Mouse (Mus musculus): ENCODE measurements around the gene Pla2g2c. TPM values are rescaled to one million over a fixed set of nuclear protein-coding genes. Genes with fewer than 3 reads are reported as not detected.

Pla2g2c gene
- polyA plus RNA-seq, 1 experiment = not detected

DNA sequence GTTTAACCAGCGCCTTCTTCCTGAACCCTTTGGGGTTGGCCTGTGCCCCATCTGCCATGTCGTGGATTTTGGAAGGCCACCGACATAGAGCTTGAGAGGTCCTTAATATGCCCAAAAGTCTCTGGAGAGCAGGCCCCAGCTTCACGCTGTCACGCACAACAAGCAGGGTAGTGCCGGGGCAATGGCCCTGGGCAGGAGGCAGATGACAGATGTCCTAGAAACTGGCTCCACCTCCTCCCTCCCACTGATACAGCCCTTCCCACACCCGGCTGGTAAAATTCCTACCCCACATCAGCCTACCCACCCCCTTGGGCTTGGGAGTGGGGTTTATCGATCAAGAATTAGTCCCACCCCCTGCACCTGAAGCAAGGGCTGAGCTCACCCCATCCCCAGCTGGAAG lies 32.8 kb downstream of the Pla2g2c start, which contains the start of gene Pla2g2f:
Gene Pla2g2f, minus strand, starts transcription at position 211 of the 400 bp plus-strand sequence.
- WGBS = 82% methylated on average over 8 of the region's 8 CpGs
- Histone ChIP-seq H3K27ac (ENCODE audit: control insufficient read depth, insufficient read depth, low read depth, low read length, poor library complexity) (no peak within 1 kb of the TSS), H3K4me1 (ENCODE audit: control insufficient read depth, insufficient read depth, low read length) (no peaks in the 10 kb centered on the region), H3K4me3 (replicated peaks; ENCODE audit: control insufficient read depth, low read depth, low read length) (no peak within 1 kb of the TSS)
- TF ChIP-seq CTCF (IDR thresholded peaks at IDR 0.05; ENCODE audit: control insufficient read depth, insufficient read depth, low read length) (no peak), POLR2A (IDR thresholded peaks at IDR 0.05; ENCODE audit: borderline replicate concordance, control insufficient read depth, low read depth, low read length) (no peak)

DNA sequence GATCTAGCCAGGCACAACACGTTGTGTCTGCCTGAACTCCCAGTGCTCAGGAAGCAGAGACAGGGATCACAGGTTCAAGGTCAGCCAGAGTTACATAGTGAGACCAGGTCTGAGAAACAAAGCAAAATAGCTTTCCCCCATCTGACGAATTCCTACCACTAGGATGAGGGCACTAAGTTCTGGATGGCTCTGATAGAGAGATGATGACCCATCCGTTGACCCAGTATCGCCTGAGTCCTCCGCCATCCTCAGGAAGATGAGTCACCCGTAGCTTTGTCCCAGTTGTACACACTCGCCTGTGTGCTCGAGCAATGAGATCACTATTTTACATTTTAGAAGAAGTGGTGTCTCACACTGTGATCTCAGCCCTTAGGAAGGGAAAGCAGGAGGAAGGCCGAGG lies 37.7 kb downstream of the Pla2g2c start:
- H3K4me3 ChIP-seq (replicated peaks; ENCODE audit: control insufficient read depth, low read depth, low read length) = no peak overlapping the region
- WGBS = 57% methylated on average over 9 of the region's 9 CpGs
- TF ChIP-seq CTCF (IDR thresholded peaks at IDR 0.05; ENCODE audit: control insufficient read depth, insufficient read depth, low read length) (no peak), POLR2A (IDR thresholded peaks at IDR 0.05; ENCODE audit: borderline replicate concordance, control insufficient read depth, low read depth, low read length) (no peak)
- no peak overlapping the region for H3K27ac ChIP-seq (ENCODE audit: control insufficient read depth, insufficient read depth, low read depth, low read length, poor library complexity)
- no peaks in the 10 kb centered on the region for H3K4me1 ChIP-seq (ENCODE audit: control insufficient read depth, insufficient read depth, low read length)

DNA sequence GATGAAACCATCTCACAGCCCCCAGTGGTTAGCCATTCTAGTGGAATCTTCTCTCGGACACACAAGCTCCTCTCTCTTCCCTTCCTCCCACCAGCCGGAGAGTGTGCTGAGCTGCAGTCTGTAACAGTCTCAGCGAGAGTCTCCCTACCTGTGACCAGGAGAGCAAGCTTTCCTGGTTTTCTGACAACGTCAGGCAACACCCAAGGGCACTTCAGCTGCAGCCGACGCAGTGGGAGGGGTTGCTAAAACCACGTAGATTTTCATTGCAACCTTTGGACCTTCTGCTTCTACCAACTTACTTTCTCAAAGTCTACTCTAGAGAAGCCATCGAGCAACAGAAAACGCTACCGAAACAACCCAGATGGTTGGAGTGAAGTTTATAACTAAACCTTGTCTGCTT lies 47.4 kb downstream of the Pla2g2c start:
- TF ChIP-seq CTCF (IDR thresholded peaks at IDR 0.05; ENCODE audit: control insufficient read depth, insufficient read depth, low read length) (no peak), POLR2A (IDR thresholded peaks at IDR 0.05; ENCODE audit: borderline replicate concordance, control insufficient read depth, low read depth, low read length) (no peak)
- 83% methylated on average over 10 of the region's 10 CpGs for WGBS
- Histone ChIP-seq H3K4me3 (replicated peaks; ENCODE audit: control insufficient read depth, low read depth, low read length) (no peak overlapping the region), H3K4me1 (ENCODE audit: control insufficient read depth, insufficient read depth, low read length) (no peaks in the 10 kb centered on the region), H3K27ac (ENCODE audit: control insufficient read depth, insufficient read depth, low read depth, low read length, poor library complexity) (no peak overlapping the region)

DNA sequence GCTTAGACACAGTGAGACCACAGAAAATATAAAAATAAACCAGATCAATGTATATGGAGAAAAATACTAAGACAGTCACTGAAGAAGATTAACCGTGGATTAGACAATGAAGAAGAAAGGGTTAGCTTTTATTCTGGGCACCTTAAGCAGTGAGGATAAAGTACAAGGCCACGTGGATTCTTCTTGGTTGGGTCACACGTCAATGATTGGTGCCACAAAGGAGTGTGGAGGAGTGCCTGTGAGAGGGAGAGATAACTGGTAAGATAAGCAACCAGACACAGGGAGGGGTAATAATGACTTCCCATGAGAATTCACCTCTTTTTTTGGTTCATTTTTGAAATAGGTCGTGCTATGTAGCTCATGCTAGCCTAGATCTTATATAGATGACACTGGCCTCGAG lies 47.8 kb downstream of the Pla2g2c start:
- TF ChIP-seq CTCF (IDR thresholded peaks at IDR 0.05; ENCODE audit: control insufficient read depth, insufficient read depth, low read length) (no peak), POLR2A (IDR thresholded peaks at IDR 0.05; ENCODE audit: borderline replicate concordance, control insufficient read depth, low read depth, low read length) (no peak)
- no peaks in the 10 kb centered on the region for H3K4me1 ChIP-seq (ENCODE audit: control insufficient read depth, insufficient read depth, low read length)
- 67% methylated on average over 5 of the region's 5 CpGs for WGBS
- no peak overlapping the region for H3K4me3 ChIP-seq (replicated peaks; ENCODE audit: control insufficient read depth, low read depth, low read length)
- H3K27ac ChIP-seq (ENCODE audit: control insufficient read depth, insufficient read depth, low read depth, low read length, poor library complexity) = no peak overlapping the region

DNA sequence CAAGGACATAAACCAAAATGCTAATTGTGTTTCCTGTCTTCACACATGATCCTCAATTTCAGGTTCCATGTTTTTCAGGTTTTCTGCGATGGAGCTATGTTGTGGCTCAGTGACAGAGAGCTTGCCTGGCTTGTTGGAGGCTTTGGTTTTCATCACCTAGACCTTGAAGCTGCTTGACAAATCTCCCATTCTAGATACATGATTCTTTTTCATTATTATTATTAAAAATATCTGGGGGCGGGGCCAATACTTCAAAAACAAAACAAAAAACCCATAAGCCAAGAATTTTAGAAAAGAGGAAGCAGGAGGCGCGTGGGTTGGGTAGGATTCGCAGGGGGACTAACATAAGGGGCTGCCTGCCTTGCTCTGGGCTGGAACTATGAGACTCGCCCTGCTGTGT lies 50.8 kb downstream of the Pla2g2c start, which contains the start of gene Pla2g2d:
Gene Pla2g2d, plus strand, starts transcription at position 301 of the 400 bp plus-strand sequence.
- TF ChIP-seq POLR2A (IDR thresholded peaks at IDR 0.05; ENCODE audit: borderline replicate concordance, control insufficient read depth, low read depth, low read length) (no peak), CTCF (IDR thresholded peaks at IDR 0.05; ENCODE audit: control insufficient read depth, insufficient read depth, low read length) (no peak)
- 38% methylated on average over 6 of the region's 6 CpGs for WGBS

DNA sequence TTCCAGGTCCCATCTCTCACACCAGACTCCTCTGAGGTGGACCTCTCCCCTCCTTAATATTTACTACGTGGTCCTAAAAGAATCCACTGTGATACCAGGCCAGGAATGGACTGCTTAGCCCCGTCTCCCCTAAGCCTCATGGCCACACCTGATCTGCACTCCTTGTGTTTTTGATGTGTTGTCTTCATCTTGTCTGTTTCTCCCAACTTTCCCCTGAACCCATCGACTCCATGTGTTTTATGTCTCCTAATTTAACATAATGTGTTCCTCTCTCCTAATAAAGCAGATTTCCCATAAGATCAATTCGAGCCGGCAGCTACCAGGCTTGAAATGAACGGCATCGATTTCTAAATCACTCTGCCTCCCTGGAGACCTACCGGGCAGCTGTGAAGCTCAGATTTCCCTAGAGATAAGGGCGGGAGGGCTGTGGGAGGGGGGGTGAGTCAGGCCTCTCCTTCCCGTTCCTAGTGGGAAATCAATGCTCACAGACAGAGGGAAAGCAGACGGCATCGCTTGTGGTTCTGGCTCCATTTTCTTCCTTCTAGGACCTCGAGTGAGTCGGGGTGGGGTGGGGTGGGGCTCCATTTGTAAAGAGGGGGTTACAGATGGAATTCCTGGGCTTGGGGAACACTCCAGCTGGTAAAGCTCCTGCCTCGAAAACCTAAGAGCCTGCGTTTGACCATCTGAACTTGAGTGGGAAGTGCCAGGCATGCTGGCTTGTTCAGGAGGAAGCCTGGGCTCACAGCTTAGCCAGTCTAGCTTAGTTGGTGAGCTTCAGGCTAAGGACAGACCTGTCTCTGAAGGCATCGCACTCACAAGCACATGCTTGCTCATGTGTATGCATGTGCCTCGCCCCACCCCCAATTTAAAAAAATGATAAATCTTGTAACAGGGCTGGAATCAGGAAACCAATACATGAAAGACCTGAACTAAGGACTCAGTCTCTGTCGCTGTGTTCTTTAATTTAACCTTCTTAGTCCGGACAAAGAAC lies 53.1 kb downstream of the Pla2g2c start:
- Histone ChIP-seq H3K4me3 (replicated peaks; ENCODE audit: control insufficient read depth, low read depth, low read length) (no peak overlapping the region), H3K27ac (ENCODE audit: control insufficient read depth, insufficient read depth, low read depth, low read length, poor library complexity) (no peak overlapping the region), H3K4me1 (ENCODE audit: control insufficient read depth, insufficient read depth, low read length) (no peaks in the 10 kb centered on the region)
- TF ChIP-seq CTCF (IDR thresholded peaks at IDR 0.05; ENCODE audit: control insufficient read depth, insufficient read depth, low read length) (no peak), POLR2A (IDR thresholded peaks at IDR 0.05; ENCODE audit: borderline replicate concordance, control insufficient read depth, low read depth, low read length) (no peak)
- 37% methylated on average over 20 of the region's 20 CpGs for WGBS

More for the DNA sequence above, 50.8 kb downstream of the Pla2g2c start, which contains the start of gene Pla2g2d:
- Histone ChIP-seq H3K4me1 (ENCODE audit: control insufficient read depth, insufficient read depth, low read length) (no peaks in the 10 kb centered on the region), H3K4me3 (replicated peaks; ENCODE audit: control insufficient read depth, low read depth, low read length) (no peak within 1 kb of the TSS), H3K27ac (ENCODE audit: control insufficient read depth, insufficient read depth, low read depth, low read length, poor library complexity) (no peak within 1 kb of the TSS)

DNA sequence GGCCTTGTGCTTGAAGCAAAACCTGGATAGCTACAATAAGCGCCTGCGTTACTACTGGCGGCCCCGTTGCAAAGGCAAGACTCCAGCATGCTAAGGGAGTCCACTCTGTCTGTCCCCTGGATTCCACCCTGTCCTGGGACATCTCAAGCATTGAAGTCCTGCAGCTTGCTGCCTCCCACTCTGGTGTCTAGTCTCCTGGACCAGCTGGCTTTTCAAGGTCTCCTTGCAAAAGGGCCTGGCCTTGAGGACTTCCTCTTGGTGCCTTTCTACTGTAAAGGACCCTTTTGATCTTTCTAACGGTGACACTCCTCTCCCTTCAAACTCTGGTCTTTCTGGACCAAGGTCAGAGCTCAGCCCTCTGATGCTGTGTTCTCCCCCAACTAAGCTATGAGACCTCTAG lies 55.7 kb downstream of the Pla2g2c start:
- Histone ChIP-seq H3K4me3 (replicated peaks; ENCODE audit: control insufficient read depth, low read depth, low read length) (no peak overlapping the region), H3K4me1 (ENCODE audit: control insufficient read depth, insufficient read depth, low read length) (no peaks in the 10 kb centered on the region), H3K27ac (ENCODE audit: control insufficient read depth, insufficient read depth, low read depth, low read length, poor library complexity) (no peak overlapping the region)
- TF ChIP-seq POLR2A (IDR thresholded peaks at IDR 0.05; ENCODE audit: borderline replicate concordance, control insufficient read depth, low read depth, low read length) = no peak
- TF ChIP-seq CTCF (IDR thresholded peaks at IDR 0.05; ENCODE audit: control insufficient read depth, insufficient read depth, low read length) = no peak
- WGBS = 73% methylated on average over 5 of the region's 5 CpGs

DNA sequence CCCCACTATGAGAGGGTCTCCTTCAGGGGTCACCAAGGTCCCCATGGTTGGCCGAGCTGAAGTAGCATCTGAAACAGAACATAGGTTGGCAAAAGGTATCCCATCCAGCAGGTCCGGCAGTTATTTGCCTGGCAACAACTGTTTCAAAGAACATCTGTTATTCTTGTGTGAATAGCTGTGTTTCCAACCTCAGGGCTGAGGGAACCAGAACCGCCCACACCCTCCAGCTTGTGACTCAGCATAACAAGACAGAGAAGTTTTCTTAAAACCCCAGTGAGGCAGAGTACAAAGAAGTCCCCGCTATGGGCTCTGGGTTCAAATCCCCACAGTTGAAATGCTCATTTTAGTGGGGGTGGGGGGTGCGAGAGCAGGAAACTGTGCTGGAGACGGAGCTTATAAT lies 57.5 kb downstream of the Pla2g2c start:
- WGBS = 69% methylated on average over 6 of the region's 6 CpGs
- no peaks in the 10 kb centered on the region for H3K4me1 ChIP-seq (ENCODE audit: control insufficient read depth, insufficient read depth, low read length)
- no peak overlapping the region for H3K4me3 ChIP-seq (replicated peaks; ENCODE audit: control insufficient read depth, low read depth, low read length)
- no peak overlapping the region for H3K27ac ChIP-seq (ENCODE audit: control insufficient read depth, insufficient read depth, low read depth, low read length, poor library complexity)
- TF ChIP-seq POLR2A (IDR thresholded peaks at IDR 0.05; ENCODE audit: borderline replicate concordance, control insufficient read depth, low read depth, low read length) (no peak), CTCF (IDR thresholded peaks at IDR 0.05; ENCODE audit: control insufficient read depth, insufficient read depth, low read length) (no peak)
